Mouse (Mus musculus) left cerebral cortex, adult 2 months (tissue): ENCODE data around the gene Pi4k2a. TPM values are rescaled to one million over a fixed set of nuclear protein-coding genes. Genes with fewer than 3 reads are reported as not detected.

Experiments used
- DNase-seq, 2 experiments: peaks; one replicate each; pipeline ENCODE4 v3.0.0; 2021 to 2022; ENCODE audit warnings: low spot score in 2 of 2, mixed read lengths in 1 of 2; ENCODE audit errors: extremely low spot score in 1 of 2
- H3K27ac ChIP-seq: fragments of 200-600 bp; 2 replicates; pipeline ENCODE4 v1.8.1; 2022
- H3K4me3 ChIP-seq: fragments of 200-600 bp; 2 replicates; pipeline ENCODE4 v1.8.1; 2022
- CTCF ChIP-seq: fragments of 200-600 bp; IDR thresholded peaks from 2 replicates; pipeline ENCODE4 v1.8.1; 2022; ENCODE audit warnings: antibody characterized with exemption, mild to moderate bottlenecking, moderate library complexity
- intact Hi-C: fragments of 180-260 bp; cut with DNase I; formaldehyde crosslinking; loops from one replicate; pipeline ENCODE4 v1.15.1; 2025
- total RNA-seq, 2 experiments: library from RNA; stranded (reverse); gene quantifications; 2 replicates each; pipeline ENCODE4 v1.2.3; 2021

The Pi4k2a gene
- total RNA-seq, 2 experiments from 2014 or later: 65.6 to 67.3 TPM

DNA sequence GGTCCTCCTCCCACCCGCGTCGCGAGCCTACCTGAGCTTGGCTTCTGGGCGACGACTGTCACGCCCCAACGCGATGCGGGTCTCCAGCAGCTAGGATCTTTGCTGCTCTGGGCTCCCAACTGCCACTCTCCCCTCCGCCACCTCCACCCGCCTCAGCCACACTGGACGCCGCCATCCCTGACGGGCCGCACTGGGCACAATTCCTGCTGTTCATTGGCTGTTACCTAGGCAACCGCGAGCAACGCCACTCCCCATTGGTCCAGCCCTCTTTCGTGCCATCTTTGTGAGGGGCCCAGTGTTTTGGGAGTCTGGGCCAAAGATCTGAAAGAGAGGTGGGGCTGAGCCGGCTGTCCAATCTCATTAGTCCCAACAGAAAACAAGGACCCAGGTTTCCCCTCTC is 4.1 kb upstream of the Pi4k2a start, which contains the start of gene Morn4:
TSS of gene Morn4 (minus strand) at position 192 of the 400 bp plus-strand sequence.
- intact Hi-C loops: loop anchor here (5.0 kb wide), 1 partner anchor 99 kb away; no protein-coding TSS in a partner anchor
- peak within 1 kb of the TSS; percentile 90 for H3K4me3 ChIP-seq
- H3K27ac ChIP-seq: peak within 1 kb of the TSS; percentile 83
- TF ChIP-seq CTCF: no peak
- peak; percentile 90 to 92 for DNase-seq

DNA sequence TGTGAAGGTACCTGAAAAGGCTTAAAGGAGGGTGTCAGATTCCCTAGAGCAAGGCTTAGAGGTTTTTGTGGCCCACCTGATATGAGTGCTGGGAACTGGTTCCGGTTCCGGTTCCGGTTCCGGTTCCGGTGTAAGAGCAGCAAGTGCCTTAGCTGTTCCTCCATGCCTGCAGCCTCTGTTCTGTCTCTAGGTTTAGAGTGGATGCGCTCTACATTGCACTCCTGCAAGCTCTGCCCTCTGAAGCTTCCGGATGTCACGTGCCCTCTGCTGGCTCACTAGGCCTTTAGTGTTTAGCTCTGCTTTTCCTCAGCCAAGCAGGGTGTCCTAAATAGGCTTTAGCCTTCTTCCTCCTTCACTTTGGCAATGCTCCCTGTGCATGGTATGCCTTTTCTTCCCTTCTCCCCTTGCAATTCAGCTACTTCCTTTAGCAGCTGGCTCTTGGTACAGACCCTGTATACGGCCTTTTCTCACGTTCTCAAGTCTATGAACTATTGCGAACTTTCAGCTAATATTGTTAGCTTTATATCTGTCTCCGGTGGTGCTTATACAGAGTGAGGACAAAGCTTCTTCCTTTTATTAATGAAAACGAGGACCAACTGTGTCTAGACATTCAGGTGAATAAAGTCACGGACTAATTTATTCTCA is 1.0 kb upstream of the Pi4k2a start:
- H3K27ac ChIP-seq: peak overlapping the region; percentile 84
- no peak for TF ChIP-seq CTCF
- intact Hi-C loops: loop anchor here (5.0 kb wide), 1 partner anchor 102 kb away; no protein-coding TSS in a partner anchor
- H3K4me3 ChIP-seq: peak overlapping the region; percentile 62
- peak; percentile 31 for DNase-seq

DNA sequence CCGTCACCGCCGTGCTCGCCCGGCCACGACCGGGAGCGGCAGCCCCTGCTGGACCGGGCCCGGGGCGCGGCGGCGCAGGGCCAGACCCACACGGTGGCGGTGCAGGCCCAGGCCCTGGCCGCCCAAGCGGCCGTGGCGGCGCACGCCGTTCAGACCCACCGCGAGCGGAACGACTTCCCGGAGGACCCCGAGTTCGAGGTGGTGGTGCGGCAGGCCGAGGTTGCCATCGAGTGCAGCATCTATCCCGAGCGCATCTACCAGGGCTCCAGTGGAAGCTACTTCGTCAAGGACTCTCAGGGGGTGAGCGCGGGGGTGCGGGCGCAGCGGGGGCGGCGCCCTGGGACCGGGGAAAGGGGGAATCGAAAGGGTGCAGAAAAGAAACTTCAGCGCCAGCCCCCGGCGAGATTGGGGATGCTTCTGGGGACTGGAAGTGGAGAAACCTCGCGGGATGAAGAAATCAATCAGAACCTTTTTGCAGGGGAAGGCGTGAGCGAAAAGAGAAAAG is 419 bp downstream of the Pi4k2a start:
- Histone ChIP-seq H3K4me3 (peak overlapping the region; percentile 62), H3K27ac (peak overlapping the region; percentile 57; the same call in 1 of the 2 replicates)
- intact Hi-C loops: loop anchor here (2.0 kb wide), 3 partner anchors 38 to 76 kb away; partner anchors contain the start of gene Avpi1
- TF ChIP-seq CTCF: no peak
- no peak for DNase-seq

DNA sequence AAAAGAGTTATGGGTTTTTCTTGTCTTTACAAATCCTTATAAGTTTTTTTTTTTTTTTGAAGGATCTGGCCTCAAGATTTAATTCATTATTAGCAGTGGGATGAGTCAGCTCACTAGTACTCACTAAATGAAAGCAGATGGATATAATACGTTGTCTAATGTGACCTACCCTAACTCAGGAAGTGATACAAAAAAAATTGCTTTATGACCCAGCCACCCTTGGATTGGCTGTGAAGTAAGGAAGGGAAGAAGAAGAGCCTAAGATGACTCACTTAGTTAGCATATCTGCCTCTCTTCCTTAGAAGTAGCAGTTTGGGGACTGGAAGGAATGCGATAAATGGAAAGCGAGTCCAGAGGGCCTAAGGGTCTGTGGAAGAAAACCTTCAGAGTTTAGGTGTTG is 9.1 kb downstream of the Pi4k2a start:
- TF ChIP-seq CTCF: no peak
- Histone ChIP-seq H3K27ac (no peak overlapping the region), H3K4me3 (no peak overlapping the region)
- DNase-seq: no peak
- intact Hi-C loops: no loop called here

DNA sequence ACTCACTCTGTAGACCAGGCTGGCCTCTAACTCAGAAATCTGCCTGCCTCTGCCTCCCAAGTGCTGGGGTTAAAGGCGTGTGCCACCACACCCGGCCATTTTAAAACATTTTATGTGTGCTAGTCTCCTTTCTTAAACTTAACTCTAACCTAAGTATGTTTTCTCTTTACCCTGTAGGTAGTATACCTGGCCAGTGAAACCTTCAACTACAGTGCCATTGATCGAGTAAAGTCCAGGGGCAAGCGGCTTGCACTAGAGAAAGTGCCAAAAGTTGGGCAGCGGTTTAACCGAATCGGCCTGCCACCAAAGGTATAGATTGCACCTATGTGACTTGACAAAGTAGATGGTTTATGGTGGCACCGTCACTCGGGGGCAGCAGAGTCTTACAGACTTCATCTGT is 14.4 kb downstream of the Pi4k2a start:
- no peak overlapping the region for H3K27ac ChIP-seq
- DNase-seq: no peak

DNA sequence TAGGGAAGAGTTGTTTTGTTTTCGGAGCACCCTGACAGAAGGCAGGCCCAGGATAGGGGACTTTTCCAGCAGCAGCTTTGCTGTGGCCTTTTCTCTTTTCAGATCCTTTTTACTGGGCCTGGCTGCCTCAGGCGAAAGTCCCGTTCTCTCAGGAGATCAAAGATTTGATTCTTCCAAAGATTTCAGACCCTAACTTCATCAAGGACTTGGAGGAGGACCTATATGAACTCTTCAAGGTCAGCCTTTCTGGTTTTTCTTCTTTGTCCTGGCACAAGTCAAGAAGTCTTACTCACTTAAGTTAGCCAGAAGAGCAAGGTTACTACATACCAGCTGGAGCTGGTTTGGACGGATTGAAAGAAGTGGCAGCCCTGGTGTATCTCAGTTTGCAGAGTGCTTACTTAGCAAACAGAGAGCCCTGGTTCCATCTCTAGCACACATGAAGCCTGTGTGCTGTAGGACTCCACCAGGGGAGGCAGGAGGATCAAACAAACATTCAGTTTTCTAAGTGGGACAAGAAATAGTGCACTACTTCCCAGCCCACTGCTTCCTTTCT is 25.6 kb downstream of the Pi4k2a start:
- Histone ChIP-seq H3K4me3 (no peak overlapping the region), H3K27ac (no peak overlapping the region)
- no peak for DNase-seq
- TF ChIP-seq CTCF: no peak
- intact Hi-C loops: no loop called here

More for the DNA sequence above, 14.4 kb downstream of the Pi4k2a start:
- H3K4me3 ChIP-seq: no peak overlapping the region
- intact Hi-C loops: no loop called here
- TF ChIP-seq CTCF: no peak

DNA sequence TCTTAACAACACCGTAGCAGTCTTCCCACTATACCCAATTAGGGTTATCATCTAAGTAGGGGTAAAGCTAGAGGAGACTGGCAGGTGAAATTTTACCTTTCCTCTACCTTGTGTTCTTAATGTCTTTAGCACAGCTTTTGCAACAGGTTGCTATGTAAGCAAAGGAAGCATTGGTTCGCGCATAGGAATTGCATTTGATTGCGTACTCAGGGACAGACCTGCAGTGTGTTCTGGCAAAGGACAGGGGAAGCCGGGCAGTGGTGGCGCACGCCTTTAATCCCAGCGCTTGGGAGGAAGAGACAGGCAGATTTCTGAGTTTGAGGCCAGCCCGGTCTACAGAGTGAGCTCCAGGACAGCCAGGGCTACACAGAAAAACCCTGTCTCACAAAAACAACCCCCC is 27.9 kb downstream of the Pi4k2a start:
- no peak for DNase-seq
- TF ChIP-seq CTCF: no peak
- intact Hi-C loops: no loop called here
- no peak overlapping the region for H3K4me3 ChIP-seq
- no peak overlapping the region for H3K27ac ChIP-seq

DNA sequence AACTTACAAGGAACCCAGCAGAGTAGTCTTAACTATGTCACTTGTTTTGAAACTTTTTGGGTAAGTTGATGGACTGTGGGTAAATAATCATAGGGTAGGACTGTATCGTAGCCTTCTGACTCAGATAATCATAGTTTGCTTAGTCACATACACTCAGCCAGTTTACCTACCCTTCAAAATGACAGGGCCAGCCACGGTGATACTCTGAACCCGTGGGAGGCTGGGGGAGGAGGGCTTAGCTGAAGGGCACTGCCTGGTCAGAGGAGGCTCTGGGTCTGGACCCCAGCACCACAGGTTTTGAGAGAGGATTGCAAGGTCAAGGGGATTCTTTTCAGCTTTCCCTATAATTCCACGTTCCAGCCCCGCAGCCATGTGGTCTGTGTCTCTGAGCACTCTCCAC is 28.3 kb downstream of the Pi4k2a start:
- no peak overlapping the region for H3K27ac ChIP-seq
- no peak overlapping the region for H3K4me3 ChIP-seq
- no peak for DNase-seq
- intact Hi-C loops: no loop called here
- TF ChIP-seq CTCF: no peak

DNA sequence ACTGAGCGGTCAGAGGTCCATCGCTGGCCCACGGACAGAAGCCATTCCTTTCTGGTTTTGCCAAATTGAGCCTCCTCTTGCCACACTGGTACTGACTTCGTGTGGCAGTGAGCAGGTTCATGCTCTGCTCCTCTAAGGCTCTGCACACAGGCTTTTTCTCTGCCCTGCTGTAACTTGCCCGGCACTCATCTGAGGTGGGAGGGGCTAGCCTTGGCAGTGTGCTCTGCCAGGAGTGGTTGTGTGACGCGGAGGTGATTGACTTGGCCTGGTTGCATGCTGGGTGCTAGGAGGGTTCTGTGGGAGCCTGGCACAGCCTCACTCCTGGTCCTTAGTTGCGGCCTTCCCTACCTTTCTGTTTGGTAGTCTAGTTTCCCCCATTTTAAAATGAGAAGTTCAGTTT is 30.2 kb downstream of the Pi4k2a start:
- no peak overlapping the region for H3K4me3 ChIP-seq
- intact Hi-C loops: no loop called here
- no peak for DNase-seq
- TF ChIP-seq CTCF: no peak
- no peak overlapping the region for H3K27ac ChIP-seq

DNA sequence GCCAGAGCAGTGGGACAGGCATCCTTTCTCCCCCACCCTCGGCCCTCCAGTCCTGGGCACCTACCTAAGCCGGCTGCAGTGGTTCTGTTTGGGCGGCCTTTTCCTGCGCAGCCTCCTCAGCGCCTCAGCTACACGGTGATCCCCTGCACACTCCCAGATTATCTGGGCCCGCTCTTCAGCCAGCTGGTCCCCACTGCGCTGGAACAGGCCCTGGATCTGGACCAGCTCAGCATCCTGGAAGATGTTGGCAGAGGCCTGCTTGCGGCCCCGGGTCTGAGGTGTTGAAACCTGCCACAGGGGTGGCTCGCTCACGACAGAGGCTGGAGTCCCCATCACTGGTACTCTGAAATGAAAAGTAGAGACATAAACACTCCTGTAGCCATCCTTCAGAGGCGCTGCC is 34.4 kb downstream of the Pi4k2a start:
- intact Hi-C loops: no loop called here
- TF ChIP-seq CTCF: no peak
- no peak for DNase-seq
- Histone ChIP-seq H3K4me3 (no peak overlapping the region), H3K27ac (peak overlapping the region; percentile 45)

DNA sequence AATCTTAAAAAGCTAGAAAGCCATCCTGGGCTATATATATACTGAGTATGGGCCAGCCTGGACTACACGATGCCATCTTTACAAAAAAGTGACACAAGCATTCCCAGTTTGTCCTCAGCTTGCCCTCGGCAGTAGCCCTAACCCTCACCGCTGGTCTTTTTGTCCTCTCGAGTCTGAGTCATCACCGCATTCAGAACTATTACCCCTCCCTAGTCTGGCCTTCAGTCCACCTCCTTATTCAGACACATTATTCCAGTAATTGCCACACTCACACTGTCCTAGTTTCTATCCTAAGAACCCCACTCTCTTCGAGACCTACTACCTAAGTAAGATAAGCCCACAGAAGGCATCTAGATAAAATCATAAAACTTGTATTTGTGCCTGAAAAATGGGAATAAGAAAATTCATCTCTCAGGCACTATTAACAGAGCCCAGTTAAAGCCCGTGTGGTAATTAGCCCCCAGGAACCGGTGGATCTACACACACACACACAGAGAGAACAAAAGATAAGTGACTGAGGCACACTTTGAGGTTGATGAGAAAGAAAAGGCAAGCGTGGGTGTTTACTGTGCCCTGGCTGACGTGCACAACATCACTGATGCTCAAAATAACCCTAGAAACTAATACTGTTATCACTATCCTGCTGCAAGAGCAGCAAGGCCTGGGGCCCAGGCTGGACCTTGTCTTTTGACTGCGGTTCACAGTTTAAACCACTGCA is 35.4 kb downstream of the Pi4k2a start:
- no peak for TF ChIP-seq CTCF
- Histone ChIP-seq H3K4me3 (no peak overlapping the region), H3K27ac (peak overlapping the region; percentile 36)
- no peak for DNase-seq
- intact Hi-C loops: no loop called here

DNA sequence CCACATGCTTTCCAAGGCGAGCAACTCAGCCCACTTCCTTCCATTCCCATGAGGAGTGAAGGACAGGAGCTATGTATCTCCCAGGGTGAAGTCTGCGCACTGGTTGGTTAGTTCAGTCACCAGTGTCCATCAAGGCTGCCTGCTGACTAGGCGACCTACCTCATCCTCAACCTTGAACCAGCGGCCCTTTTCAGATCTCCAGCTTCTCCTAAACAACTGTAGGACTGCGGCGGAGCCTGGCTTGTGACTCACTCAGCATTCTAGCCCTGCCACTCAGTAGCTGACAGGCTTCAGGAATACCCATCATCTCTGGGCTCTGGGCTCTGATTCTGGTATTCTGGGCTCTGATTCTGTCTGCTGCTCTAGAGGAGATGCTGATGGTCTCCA is 35.9 kb downstream of the Pi4k2a start:
- H3K27ac ChIP-seq: peak overlapping the region; percentile 36
- DNase-seq: no peak
- intact Hi-C loops: no loop called here
- TF ChIP-seq CTCF: no peak
- no peak overlapping the region for H3K4me3 ChIP-seq
